Mouse (Mus musculus) neural tube, embryonic 11.5 days (tissue): ENCODE results near the gene Cldn11. TPM values are rescaled to one million over a fixed set of nuclear protein-coding genes. Genes with fewer than 3 reads are reported as not detected.

Experiments used
- ATAC-seq: fragments of 200-750 bp; cut with Nextera tagmentation; 2 replicates; pipeline ENCODE4 v1.8.0; 2017; ENCODE audit warnings: moderate number of reproducible peaks, mild to moderate bottlenecking, moderate TSS enrichment, moderate library complexity; ENCODE audit not compliant: insufficient read depth, low FRiP score, low TSS enrichment
- DNase-seq: peaks from one replicate; pipeline ENCODE4 v3.0.0-alpha.2; 2015; ENCODE audit warnings: low spot score
- H3K27ac ChIP-seq: fragments of 300-500 bp; sonication (generic); 2 replicates; pipeline ENCODE4 v1.5.1; 2014; ENCODE audit warnings: low read depth, mild to moderate bottlenecking, low read length
- H3K27me3 ChIP-seq: fragments of 300-500 bp; sonication (generic); 2 replicates; pipeline ENCODE4 v1.6.1; 2014; ENCODE audit warnings: mild to moderate bottlenecking, low read length, mixed read lengths; ENCODE audit not compliant: control insufficient read depth, insufficient read depth
- H3K36me3 ChIP-seq: fragments of 300-500 bp; sonication (generic); 2 replicates; pipeline ENCODE4 v1.6.1; 2014; ENCODE audit warnings: mild to moderate bottlenecking, low read length, moderate library complexity, mixed read lengths; ENCODE audit not compliant: control insufficient read depth, insufficient read depth
- H3K4me1 ChIP-seq: fragments of 300-500 bp; sonication (generic); 2 replicates; pipeline ENCODE4 v1.6.1; 2014; ENCODE audit warnings: low read length, mixed read lengths; ENCODE audit not compliant: control insufficient read depth, insufficient read depth
- H3K4me2 ChIP-seq: fragments of 300-500 bp; sonication (generic); 2 replicates; pipeline ENCODE4 v1.6.1; 2014; ENCODE audit warnings: low read depth, mild to moderate bottlenecking, moderate library complexity
- H3K4me3 ChIP-seq: fragments of 300-500 bp; sonication (generic); 2 replicates; pipeline ENCODE4 v1.5.1; 2014; ENCODE audit warnings: low read depth, low read length
- H3K9ac ChIP-seq: fragments of 300-500 bp; sonication (generic); 2 replicates; pipeline ENCODE4 v1.6.1; 2014; ENCODE audit warnings: mild to moderate bottlenecking, low read length
- H3K9me3 ChIP-seq: fragments of 300-500 bp; sonication (generic); 2 replicates; pipeline ENCODE4 v1.6.1; 2016; ENCODE audit warnings: low read length; ENCODE audit not compliant: control insufficient read depth
- WGBS: fragments of 180-500 bp; shearing (Covaris S2); extraction: QIAGEN DNeasy Blood & Tissue Kit; methylation state at CpG from one replicate; pipeline ENCODE4 v1.1.7; 2014; 5-methylcytosine and 5-hydroxymethylcytosine counted together
- polyA plus RNA-seq: library from polyadenylated mRNA; unstranded; fragments of >200 nt; fragmentation: Nextera tagmentation; extraction: Ambion mirVana; gene quantifications from 2 replicates; pipeline ENCODE4 v1.2.1, GENCODE M21; 2014

Gene Cldn11
- polyA plus RNA-seq, 1 experiment from 2014 or later, result 19.0 TPM

GRCm38 (mm10) chr3:31145641-31146290 lies 4.0 kb upstream of the Cldn11 start:
- H3K27ac ChIP-seq, result no peak overlapping the region
- H3K9me3 ChIP-seq, result no peaks in the 10 kb centered on the region
- no peaks in the 10 kb centered on the region for H3K36me3 ChIP-seq
- no peaks in the 10 kb centered on the region; the same call in 1 of the 2 replicates for H3K27me3 ChIP-seq
- DNase-seq (peak; percentile 78), ATAC-seq (peak; percentile 68)
- no peak overlapping the region for H3K4me3 ChIP-seq
- H3K4me1 ChIP-seq, result no peaks in the 10 kb centered on the region
- no peak overlapping the region for H3K4me2 ChIP-seq
- WGBS, result 16% methylated on average over 14 of the region's 14 CpGs
- no peak overlapping the region for H3K9ac ChIP-seq

- WGBS, result 88% methylated on average over 7 of the region's 7 CpGs
- H3K9me3 ChIP-seq, result no peaks in the 10 kb centered on the region
- no peak overlapping the region for H3K4me3 ChIP-seq
- no peak overlapping the region for H3K9ac ChIP-seq
- no peaks in the 10 kb centered on the region for H3K4me1 ChIP-seq
- ATAC-seq, result no peak
- no peak for DNase-seq
- no peaks in the 10 kb centered on the region; the same call in 1 of the 2 replicates for H3K27me3 ChIP-seq
- H3K27ac ChIP-seq, result no peak overlapping the region
- H3K4me2 ChIP-seq, result no peak overlapping the region
- H3K36me3 ChIP-seq, result no peaks in the 10 kb centered on the region
Observed at GRCm38 (mm10) chr3:31148595-31148994, 1.1 kb upstream of the Cldn11 start.

DNA sequence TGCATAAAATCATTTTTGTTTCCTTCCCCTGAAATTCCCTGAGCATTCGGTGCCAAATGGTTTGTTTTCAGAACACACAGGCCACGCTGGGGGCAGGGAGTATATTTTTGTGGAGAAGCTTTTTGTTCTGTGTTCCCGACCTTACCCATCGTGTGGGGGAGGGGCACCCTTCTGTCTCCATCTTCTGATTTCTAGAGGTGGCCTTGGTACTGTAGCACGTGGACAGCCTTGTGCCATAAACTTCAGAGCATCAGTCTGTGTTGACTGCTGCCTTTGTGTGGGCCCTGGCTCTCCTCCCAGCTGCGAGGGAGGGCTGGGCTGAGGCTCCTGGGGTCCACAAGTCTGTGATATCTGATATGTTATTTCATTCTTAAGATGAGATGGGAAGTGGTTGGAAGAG lies 2.4 kb downstream of the Cldn11 start:
- H3K27ac ChIP-seq, result no peak overlapping the region
- ATAC-seq, result no peak
- no peak for DNase-seq
- no peak overlapping the region for H3K4me2 ChIP-seq
- WGBS, result 53% methylated on average over 6 of the region's 6 CpGs
- H3K36me3 ChIP-seq, result no peaks in the 10 kb centered on the region
- H3K9ac ChIP-seq, result no peak overlapping the region
- no peaks in the 10 kb centered on the region for H3K9me3 ChIP-seq
- H3K27me3 ChIP-seq, result no peaks in the 10 kb centered on the region; the same call in 1 of the 2 replicates
- H3K4me1 ChIP-seq, result no peaks in the 10 kb centered on the region
- H3K4me3 ChIP-seq, result no peak overlapping the region

- WGBS, result 44% methylated on average over 3 of the region's 3 CpGs
- H3K36me3 ChIP-seq, result no peaks in the 10 kb centered on the region
- H3K27me3 ChIP-seq, result no peaks in the 10 kb centered on the region
- H3K4me1 ChIP-seq, result no peaks in the 10 kb centered on the region
- H3K4me3 ChIP-seq, result no peak overlapping the region
- no peak overlapping the region for H3K4me2 ChIP-seq
- no peak overlapping the region for H3K9ac ChIP-seq
- DNase-seq, result no peak
- ATAC-seq, result no peak
- no peak overlapping the region for H3K27ac ChIP-seq
- no peaks in the 10 kb centered on the region for H3K9me3 ChIP-seq
Observed at GRCm38 (mm10) chr3:31156126-31156525, 6.4 kb downstream of the Cldn11 start.

GRCm38 (mm10) chr3:31157776-31158175 lies 8.1 kb downstream of the Cldn11 start:
- 87% methylated on average over 15 of the region's 15 CpGs for WGBS
- Histone ChIP-seq H3K9me3 (no peaks in the 10 kb centered on the region), H3K27me3 (no peaks in the 10 kb centered on the region), H3K4me1 (no peaks in the 10 kb centered on the region), H3K4me2 (no peak overlapping the region), H3K9ac (no peak overlapping the region), H3K36me3 (no peaks in the 10 kb centered on the region), H3K27ac (no peak overlapping the region), H3K4me3 (no peak overlapping the region)
- ATAC-seq (no peak), DNase-seq (no peak)

- no peaks in the 10 kb centered on the region for H3K9me3 ChIP-seq
- DNase-seq, result no peak
- H3K4me1 ChIP-seq, result no peaks in the 10 kb centered on the region
- H3K27me3 ChIP-seq, result no peaks in the 10 kb centered on the region
- no peak overlapping the region for H3K4me3 ChIP-seq
- no peak overlapping the region for H3K9ac ChIP-seq
- H3K27ac ChIP-seq, result no peak overlapping the region
- no peaks in the 10 kb centered on the region for H3K36me3 ChIP-seq
- 89% methylated on average over 10 of the region's 10 CpGs for WGBS
- no peak overlapping the region for H3K4me2 ChIP-seq
- no peak for ATAC-seq
Observed at GRCm38 (mm10) chr3:31160046-31160445, 10.3 kb downstream of the Cldn11 start.

DNA sequence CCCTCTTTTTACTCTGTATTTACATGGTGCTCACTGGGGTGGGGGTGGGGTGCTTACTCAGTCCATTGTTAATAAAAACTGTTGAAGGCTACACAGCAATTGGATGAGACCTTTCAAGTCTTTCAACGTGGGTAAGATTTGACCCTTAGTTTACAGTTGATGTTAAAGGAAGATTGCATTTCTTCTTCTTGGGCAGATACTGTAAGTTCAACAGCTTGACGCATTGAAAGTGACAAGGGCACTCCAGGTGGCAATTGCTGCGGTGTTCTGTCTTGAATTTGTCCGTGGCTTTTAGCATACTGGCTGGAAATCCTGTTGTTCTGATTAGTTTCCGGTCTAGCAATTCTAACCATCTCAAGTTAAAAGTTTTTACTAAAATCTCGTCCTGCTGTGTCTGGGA lies 11.6 kb downstream of the Cldn11 start:
- Histone ChIP-seq H3K9ac (no peak overlapping the region), H3K27ac (no peak overlapping the region), H3K4me2 (no peak overlapping the region), H3K4me3 (no peak overlapping the region), H3K27me3 (no peaks in the 10 kb centered on the region), H3K9me3 (no peaks in the 10 kb centered on the region), H3K4me1 (no peaks in the 10 kb centered on the region), H3K36me3 (no peaks in the 10 kb centered on the region)
- no peak for DNase-seq
- no peak for ATAC-seq
- 33% methylated on average over 6 of the region's 6 CpGs for WGBS

GRCm38 (mm10) chr3:31162860-31163259 lies 13.1 kb downstream of the Cldn11 start:
- H3K27ac ChIP-seq, result no peak overlapping the region
- no peaks in the 10 kb centered on the region for H3K36me3 ChIP-seq
- ATAC-seq (no peak), DNase-seq (no peak)
- H3K27me3 ChIP-seq, result no peaks in the 10 kb centered on the region
- no peak overlapping the region for H3K9ac ChIP-seq
- no peak overlapping the region for H3K4me2 ChIP-seq
- 91% methylated on average over 14 of the region's 14 CpGs for WGBS
- H3K4me1 ChIP-seq, result no peaks in the 10 kb centered on the region
- H3K9me3 ChIP-seq, result no peaks in the 10 kb centered on the region
- H3K4me3 ChIP-seq, result no peak overlapping the region

DNA sequence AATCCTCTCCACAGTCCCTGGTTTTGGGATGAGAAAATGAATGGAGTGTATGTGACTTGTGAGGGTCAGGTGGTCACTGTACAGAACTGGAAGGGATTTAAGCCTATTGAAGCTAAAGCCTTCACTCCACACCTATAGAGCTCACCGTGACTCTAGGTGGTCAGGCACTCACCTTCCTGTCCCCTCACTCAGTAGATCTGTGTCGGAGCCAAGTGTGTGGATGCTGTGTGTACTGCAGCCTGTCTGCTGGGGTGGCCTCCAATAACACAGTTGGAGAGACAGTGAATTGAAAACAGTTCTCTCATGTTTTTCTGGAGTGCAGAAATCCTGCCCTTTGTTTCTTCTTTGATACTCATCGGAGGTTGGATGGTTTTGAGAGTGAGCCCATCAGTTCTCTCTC lies 16.1 kb downstream of the Cldn11 start:
- no peak overlapping the region for H3K27ac ChIP-seq
- H3K9ac ChIP-seq, result no peak overlapping the region
- H3K4me1 ChIP-seq, result no peaks in the 10 kb centered on the region
- ATAC-seq, result no peak
- DNase-seq, result no peak
- 80% methylated on average over 3 of the region's 3 CpGs for WGBS
- no peaks in the 10 kb centered on the region for H3K27me3 ChIP-seq
- H3K9me3 ChIP-seq, result no peaks in the 10 kb centered on the region
- H3K4me3 ChIP-seq, result no peak overlapping the region
- no peak overlapping the region for H3K4me2 ChIP-seq
- no peaks in the 10 kb centered on the region for H3K36me3 ChIP-seq
